Comparison of ENCODE assay signal across 24 mouse cellular contexts in the genomic region with DNA sequence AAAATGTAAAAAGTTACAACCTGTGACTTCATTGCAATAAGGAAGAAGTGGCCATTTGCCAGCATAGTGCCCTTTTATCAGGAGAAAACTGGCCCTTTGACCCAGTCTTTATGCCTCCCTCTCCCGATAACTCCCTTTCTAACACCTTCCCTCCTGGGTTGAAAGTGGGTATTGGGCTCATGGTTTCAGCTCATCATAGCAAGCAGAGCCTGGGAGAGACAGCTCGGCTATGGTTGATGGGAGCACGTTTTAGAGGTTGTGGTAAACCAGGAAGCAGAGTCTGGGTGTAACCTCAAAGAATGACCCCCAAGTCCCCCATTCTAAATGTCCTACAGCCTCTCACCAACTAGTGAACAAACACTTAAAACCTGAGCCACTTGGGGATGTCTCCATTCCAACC.
DNase-seq lines count a peak whose midpoint lies in the region; ATAC-seq and TF ChIP-seq lines count a peak whose summit lies in the region.
"Had no signal": no experiment of that assay in that cellular context is flagged by ENCODE, and none has a peak within 500 bp of the region (broad histone marks: within the 10 kb centered on the region; RNA-seq: fewer than 3 reads in every experiment).

No protein-coding gene starts in this region.

- no peak overlapping the region for H3K4me3 ChIP-seq in heart, embryonic 10.5 days
- H3K4me3 ChIP-seq in heart, embryonic 11.5 days (ENCODE audit: low read depth, low read length) = no peak overlapping the region
- H3K4me3 ChIP-seq in liver, embryonic 11.5 days (ENCODE audit: low read depth, low read length) = no peak overlapping the region
- H3K4me3 ChIP-seq in midbrain, embryonic 11.5 days (ENCODE audit: low read depth, low read length) = no peak overlapping the region
- no peak overlapping the region for H3K4me3 ChIP-seq in midbrain, postnatal 0 days (ENCODE audit: low read depth, low read length)
- H3K4me3 ChIP-seq: embryonic facial prominence, embryonic 13.5 days; embryonic facial prominence, embryonic 15.5 days; erythroblast, embryonic 14.5 days; forebrain, embryonic 10.5 days; forebrain, embryonic 12.5 days had no signal

- ATAC-seq in heart, embryonic 11.5 days (replicated peaks; ENCODE audit: insufficient number of reproducible peaks, low FRiP score, low TSS enrichment) = no peak
- ATAC-seq in liver, embryonic 11.5 days (replicated peaks; ENCODE audit: low FRiP score) = no peak
- ATAC-seq in midbrain, embryonic 11.5 days (ENCODE audit: low FRiP score) = no peak
- ATAC-seq in midbrain, postnatal 0 days (ENCODE audit: low FRiP score) = no peak
- ATAC-seq: forebrain, embryonic 14.5 days had no signal

- peaks cover 5% of the 10 kb centered on the region for H3K4me1 ChIP-seq in heart, embryonic 10.5 days
- H3K4me1 ChIP-seq in heart, embryonic 11.5 days (ENCODE audit: control insufficient read depth, insufficient read depth, low read length) = no peaks in the 10 kb centered on the region
- no peaks in the 10 kb centered on the region for H3K4me1 ChIP-seq in liver, embryonic 11.5 days (replicated peaks; ENCODE audit: control insufficient read depth, insufficient read depth, low read length)
- H3K4me1 ChIP-seq in midbrain, embryonic 11.5 days (ENCODE audit: control insufficient read depth, insufficient read depth, low read length) = no peaks in the 10 kb centered on the region
- H3K4me1 ChIP-seq in midbrain, postnatal 0 days (ENCODE audit: insufficient read depth, low read length) = no peaks in the 10 kb centered on the region
- H3K4me1 ChIP-seq: embryonic facial prominence, embryonic 13.5 days; embryonic facial prominence, embryonic 15.5 days; forebrain, embryonic 10.5 days; forebrain, embryonic 12.5 days had no signal

- WGBS in heart, embryonic 10.5 days = 78% methylated on average over 3 of the region's 3 CpGs
- WGBS in heart, embryonic 11.5 days (ENCODE audit: insufficient replicate concordance) = 65% methylated on average over 3 of the region's 3 CpGs
- 75% methylated on average over 3 of the region's 3 CpGs for WGBS in liver, embryonic 11.5 days
- whole genome bisulfite sequencing in midbrain, embryonic 11.5 days = 85% methylated on average over 3 of the region's 3 CpGs
- 91% methylated on average over 3 of the region's 3 CpGs for WGBS in midbrain, postnatal 0 days

- peak; percentile 61 for DNase-seq in heart, adult 11 months
- DNase-seq in heart, postnatal 36 days = no peak
- peak; percentile 27 for DNase-seq in heart, embryonic 10.5 days (ENCODE audit: low spot score)
- DNase-seq in liver, embryonic 11.5 days (ENCODE audit: low spot score) = peak; percentile 15
- no peak for DNase-seq in liver
- peak; percentile 72 for DNase-seq in midbrain, embryonic 11.5 days (ENCODE audit: low spot score, missing footprints)
- no peak for DNase-seq in midbrain, postnatal 0 days (ENCODE audit: low spot score)
- DNase-seq: adrenal gland, adult 2 months; adrenal gland, postnatal 10 days; adrenal gland, postnatal 25 days; cerebellum, adult 11 months; cerebellum, adult 18-20 months; cerebellum, adult 8-10 months; cerebellum, adult 9-11 months; cerebellum, postnatal 14 days; cerebellum, postnatal 36 days; embryo, embryonic 11 days had no signal

- no peak for TF ChIP-seq CTCF in midbrain, postnatal 0 days (IDR thresholded peaks at IDR 0.05)

- no peaks in the 10 kb centered on the region for H3K27me3 ChIP-seq in heart, embryonic 10.5 days (ENCODE audit: insufficient read depth, poor library complexity, severe bottlenecking)
- H3K27me3 ChIP-seq in heart, embryonic 11.5 days (ENCODE audit: control insufficient read depth, insufficient read depth, low read length) = no peaks in the 10 kb centered on the region
- H3K27me3 ChIP-seq in liver, embryonic 11.5 days (replicated peaks; ENCODE audit: control insufficient read depth, insufficient read depth, low read length) = no peaks in the 10 kb centered on the region
- H3K27me3 ChIP-seq in midbrain, embryonic 11.5 days (ENCODE audit: control insufficient read depth, insufficient read depth, low read length) = no peaks in the 10 kb centered on the region
- no peaks in the 10 kb centered on the region for H3K27me3 ChIP-seq in midbrain, postnatal 0 days (ENCODE audit: insufficient read depth, low read length)
- H3K27me3 ChIP-seq: embryonic facial prominence, embryonic 13.5 days; embryonic facial prominence, embryonic 15.5 days; forebrain, embryonic 12.5 days had no signal

- H3K36me3 ChIP-seq in heart, embryonic 10.5 days = no peaks in the 10 kb centered on the region
- no peaks in the 10 kb centered on the region for H3K36me3 ChIP-seq in heart, embryonic 11.5 days (ENCODE audit: control insufficient read depth, insufficient read depth, low read length)
- H3K36me3 ChIP-seq in liver, embryonic 11.5 days (ENCODE audit: control insufficient read depth, insufficient read depth, low read length) = no peaks in the 10 kb centered on the region
- H3K36me3 ChIP-seq in midbrain, embryonic 11.5 days (ENCODE audit: control insufficient read depth, insufficient read depth, low read length) = no peaks in the 10 kb centered on the region
- no peaks in the 10 kb centered on the region for H3K36me3 ChIP-seq in midbrain, postnatal 0 days (ENCODE audit: insufficient read depth, low read length)
- H3K36me3 ChIP-seq: embryonic facial prominence, embryonic 13.5 days; embryonic facial prominence, embryonic 15.5 days; forebrain, embryonic 10.5 days; forebrain, embryonic 12.5 days had no signal

- no peak overlapping the region for H3K4me2 ChIP-seq in heart, embryonic 11.5 days
- no peak overlapping the region for H3K4me2 ChIP-seq in liver, embryonic 11.5 days
- H3K4me2 ChIP-seq in midbrain, embryonic 11.5 days = no peak overlapping the region
- no peak overlapping the region for H3K4me2 ChIP-seq in midbrain, postnatal 0 days (ENCODE audit: low read depth, low read length, poor library complexity, severe bottlenecking)
- H3K4me2 ChIP-seq: embryonic facial prominence, embryonic 13.5 days; embryonic facial prominence, embryonic 15.5 days; forebrain, embryonic 12.5 days had no signal

- intact Hi-C loops in heart, postnatal 36 days (cut with DNase I) = loop anchor here (10.0 kb wide), 1 partner anchor 268 kb away; a partner anchor contains a TSS

- H3K9ac ChIP-seq in heart, embryonic 11.5 days (ENCODE audit: low read depth, low read length) = no peak overlapping the region
- H3K9ac ChIP-seq in liver, embryonic 11.5 days (ENCODE audit: low read depth, low read length) = no peak overlapping the region
- H3K9ac ChIP-seq in midbrain, embryonic 11.5 days (ENCODE audit: low read length) = no peak overlapping the region
- no peak overlapping the region for H3K9ac ChIP-seq in midbrain, postnatal 0 days (replicated peaks; ENCODE audit: low read length, poor library complexity, severe bottlenecking)
- H3K9ac ChIP-seq: embryonic facial prominence, embryonic 13.5 days; embryonic facial prominence, embryonic 15.5 days; forebrain, embryonic 12.5 days had no signal

- H3K27ac ChIP-seq in heart, embryonic 10.5 days = no peak overlapping the region
- no peak overlapping the region for H3K27ac ChIP-seq in heart, embryonic 11.5 days (ENCODE audit: low read depth, low read length)
- H3K27ac ChIP-seq in liver, embryonic 11.5 days (ENCODE audit: low read depth, low read length) = no peak overlapping the region
- no peak overlapping the region for H3K27ac ChIP-seq in midbrain, embryonic 11.5 days (ENCODE audit: low read depth, low read length)
- no peak overlapping the region for H3K27ac ChIP-seq in midbrain, postnatal 0 days (ENCODE audit: low read depth, low read length)
- H3K27ac ChIP-seq: embryonic facial prominence, embryonic 13.5 days; embryonic facial prominence, embryonic 15.5 days; forebrain, embryonic 10.5 days; forebrain, embryonic 12.5 days had no signal

- no peaks in the 10 kb centered on the region for H3K9me3 ChIP-seq in heart, embryonic 10.5 days
- no peaks in the 10 kb centered on the region for H3K9me3 ChIP-seq in heart, embryonic 11.5 days (replicated peaks; ENCODE audit: control insufficient read depth, low read length)
- no peaks in the 10 kb centered on the region for H3K9me3 ChIP-seq in liver, embryonic 11.5 days (ENCODE audit: control insufficient read depth, low read length)
- no peaks in the 10 kb centered on the region for H3K9me3 ChIP-seq in midbrain, embryonic 11.5 days (ENCODE audit: control insufficient read depth, low read length)
- no peaks in the 10 kb centered on the region for H3K9me3 ChIP-seq in midbrain, postnatal 0 days (ENCODE audit: low read length)
- H3K9me3 ChIP-seq: embryonic facial prominence, embryonic 13.5 days; embryonic facial prominence, embryonic 15.5 days; forebrain, embryonic 10.5 days; forebrain, embryonic 12.5 days had no signal

Comparison
In these comparisons a context has a peak if more than half of its experiments do, and no peak if none do; other contexts are left out.
1. DNase-seq: peak in heart, adult 11 months (single experiment), heart, embryonic 10.5 days (single experiment), liver, embryonic 11.5 days (single experiment) and midbrain, embryonic 11.5 days (single experiment); none in heart, postnatal 36 days (0 of 2), liver (single experiment) and midbrain, postnatal 0 days (single experiment).